Mouse (Mus musculus): ENCODE results near the gene Tulp1. TPM values are rescaled to one million over a fixed set of nuclear protein-coding genes. Genes with fewer than 3 reads are reported as not detected.
"Not testable (repeated sequence)": the region's sequence is repeated elsewhere in the genome, so short reads cannot be mapped to it uniquely, and the experiment has no call there.

Gene Tulp1
- polyA plus RNA-seq, 1 experiment from 2014 or later: 5.1 TPM

DNA sequence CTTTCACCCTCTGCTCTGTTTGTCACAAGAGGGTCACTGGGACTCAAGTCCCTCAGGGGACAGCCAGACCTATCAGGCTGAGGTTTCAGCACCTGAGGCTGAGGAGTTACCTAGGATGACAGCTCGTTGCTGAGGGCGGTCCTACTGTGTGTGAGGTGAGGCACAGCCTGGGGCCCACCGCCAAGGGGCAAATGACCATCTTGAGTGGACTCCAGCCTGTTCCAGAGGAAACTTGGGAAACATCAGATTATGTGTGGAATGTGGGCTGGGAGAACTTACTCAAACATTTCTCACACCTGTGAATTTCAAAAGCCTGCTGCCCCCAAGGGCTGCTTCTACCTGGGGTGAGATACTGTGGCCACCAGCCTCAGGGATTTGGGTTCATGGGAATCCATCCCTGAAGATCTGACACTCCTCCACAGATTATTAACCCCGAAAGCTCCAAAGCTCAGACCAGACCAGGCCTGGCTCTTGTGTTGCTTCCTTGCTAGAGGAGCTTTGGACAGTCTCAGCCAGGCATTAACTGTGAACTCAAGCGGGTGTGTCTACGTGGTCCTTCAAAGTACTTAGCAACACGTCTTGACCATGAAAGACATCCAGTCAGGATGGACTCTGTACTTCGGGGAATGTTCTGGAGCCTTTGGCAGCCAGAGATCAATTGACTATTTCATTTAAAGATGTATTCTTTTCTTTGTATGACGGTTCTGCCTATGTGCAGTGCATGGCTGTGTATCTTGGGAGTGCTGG lies 4.3 kb downstream of the Tulp1 start:
- H3K4me1 ChIP-seq (ENCODE audit: control insufficient read depth, insufficient read depth, low read length): peaks cover 25% of the 10 kb centered on the region
- H3K27ac ChIP-seq (ENCODE audit: low read depth, low read length): no peak overlapping the region
- H3K27me3 ChIP-seq (ENCODE audit: control insufficient read depth, insufficient read depth, low read length): peaks cover 34% of the 10 kb centered on the region
- no peak overlapping the region for H3K9ac ChIP-seq (ENCODE audit: low read depth, low read length)
- ATAC-seq (ENCODE audit: low FRiP score, low TSS enrichment): no peak
- 82% methylated on average over 9 of the region's 9 CpGs for WGBS
- no peak overlapping the region for H3K4me3 ChIP-seq (ENCODE audit: low read length)
- H3K9me3 ChIP-seq (ENCODE audit: control insufficient read depth, low read length): no peaks in the 10 kb centered on the region
- H3K36me3 ChIP-seq (ENCODE audit: control insufficient read depth, insufficient read depth, low read length): no peaks in the 10 kb centered on the region
- no peak overlapping the region for H3K4me2 ChIP-seq (replicated peaks; ENCODE audit: low read depth, low read length)

DNA sequence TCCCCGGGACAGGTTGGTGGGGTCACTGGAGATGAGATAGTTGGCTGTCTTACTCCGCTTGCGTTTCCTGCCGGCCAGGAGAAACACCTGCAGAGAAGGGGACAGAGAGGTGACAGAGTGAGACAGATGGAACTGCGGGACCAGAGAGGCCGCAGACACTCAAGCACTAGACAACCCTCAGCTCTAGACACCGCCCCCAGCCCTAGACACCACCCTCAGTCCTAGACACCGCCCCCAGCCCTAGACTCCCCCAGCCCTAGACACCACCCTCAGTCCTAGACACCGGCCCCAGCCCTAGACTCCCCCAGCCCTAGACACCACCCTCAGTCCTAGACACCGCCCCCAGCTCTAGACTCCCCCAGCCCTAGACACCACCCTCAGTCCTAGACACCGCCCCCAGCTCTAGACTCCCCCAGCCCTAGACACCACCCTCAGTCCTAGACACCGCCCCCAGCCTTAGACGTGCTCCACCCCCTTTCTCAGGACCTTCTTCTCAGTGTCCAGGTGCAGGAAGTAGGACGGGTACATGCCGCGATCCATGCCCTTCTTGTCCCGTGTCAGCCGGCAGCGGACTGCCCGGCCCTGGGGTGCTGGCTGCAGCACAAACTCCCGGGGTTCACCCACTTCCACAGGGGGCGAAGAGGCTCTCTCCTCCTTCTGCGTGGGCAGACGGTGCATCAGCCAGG lies 6.3 kb downstream of the Tulp1 start:
- WGBS: 14% methylated on average over 22 of the region's 24 CpGs
- not testable (repeated sequence) for ATAC-seq (ENCODE audit: low FRiP score, low TSS enrichment); H3K9ac ChIP-seq (ENCODE audit: low read depth, low read length); H3K27ac ChIP-seq (ENCODE audit: low read depth, low read length); H3K9me3 ChIP-seq (ENCODE audit: control insufficient read depth, low read length); H3K4me2 ChIP-seq (replicated peaks; ENCODE audit: low read depth, low read length); H3K36me3 ChIP-seq (ENCODE audit: control insufficient read depth, insufficient read depth, low read length); H3K4me3 ChIP-seq (ENCODE audit: low read length)
- H3K27me3 ChIP-seq (ENCODE audit: control insufficient read depth, insufficient read depth, low read length): peaks cover 16% of the 10 kb centered on the region
- peaks cover 13% of the 10 kb centered on the region for H3K4me1 ChIP-seq (ENCODE audit: control insufficient read depth, insufficient read depth, low read length)

DNA sequence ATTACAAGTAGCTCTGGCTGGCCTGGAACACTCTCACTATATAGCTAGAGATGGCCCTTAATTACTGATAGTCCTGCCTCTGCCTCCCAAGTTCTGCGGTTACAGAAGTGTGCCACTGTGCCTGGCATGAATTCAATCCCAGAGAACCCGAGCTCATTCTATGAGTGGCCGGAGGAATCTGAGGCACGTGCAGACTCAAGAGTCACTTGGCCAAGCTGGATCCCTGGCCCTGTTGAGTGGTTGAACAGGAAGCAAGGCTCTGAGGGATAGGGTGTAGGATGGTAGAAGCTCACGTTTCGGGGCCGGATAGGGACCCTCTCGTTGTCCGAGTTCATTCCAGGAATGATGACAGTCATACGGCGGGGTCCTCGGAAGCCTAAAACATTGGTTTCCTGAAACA lies 9.2 kb downstream of the Tulp1 start:
- Histone ChIP-seq H3K4me1 (ENCODE audit: control insufficient read depth, insufficient read depth, low read length) (peaks cover 13% of the 10 kb centered on the region), H3K27me3 (ENCODE audit: control insufficient read depth, insufficient read depth, low read length) (0 out of 2 replicates have a peak, but pooled peaks cover 3% of the 10 kb centered on the region), H3K4me3 (ENCODE audit: low read length) (no peak overlapping the region), H3K36me3 (ENCODE audit: control insufficient read depth, insufficient read depth, low read length) (no peaks in the 10 kb centered on the region), H3K9me3 (ENCODE audit: control insufficient read depth, low read length) (no peaks in the 10 kb centered on the region), H3K4me2 (replicated peaks; ENCODE audit: low read depth, low read length) (no peak overlapping the region), H3K27ac (ENCODE audit: low read depth, low read length) (no peak overlapping the region), H3K9ac (ENCODE audit: low read depth, low read length) (no peak overlapping the region)
- no peak for ATAC-seq (ENCODE audit: low FRiP score, low TSS enrichment)
- 87% methylated on average over 12 of the region's 12 CpGs for WGBS

DNA sequence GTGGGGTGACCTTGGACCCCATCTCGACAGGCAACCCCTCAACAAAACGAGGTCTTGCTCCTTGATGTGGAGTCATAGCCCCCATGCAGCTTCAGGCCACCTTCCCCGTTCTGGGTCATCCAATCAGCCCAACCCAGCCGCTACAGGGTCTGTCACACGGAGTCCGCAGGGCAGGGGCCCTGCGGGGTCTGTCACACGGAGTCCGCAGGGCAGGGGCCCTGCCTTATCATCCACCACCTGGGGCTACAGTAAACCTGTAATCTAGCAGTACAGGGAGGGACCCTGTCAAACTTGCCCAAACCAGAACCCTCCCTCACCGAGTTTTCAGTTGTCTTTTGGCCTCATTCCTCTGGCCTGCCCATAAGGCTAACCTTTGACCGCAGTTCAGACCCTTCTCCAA lies 13.0 kb downstream of the Tulp1 start:
- Histone ChIP-seq H3K4me3 (ENCODE audit: low read length) (no peak overlapping the region), H3K4me1 (ENCODE audit: control insufficient read depth, insufficient read depth, low read length) (peaks cover 34% of the 10 kb centered on the region), H3K36me3 (ENCODE audit: control insufficient read depth, insufficient read depth, low read length) (no peaks in the 10 kb centered on the region), H3K27ac (ENCODE audit: low read depth, low read length) (peak overlapping the region; percentile 98; the same call in 1 of the 2 replicates), H3K27me3 (ENCODE audit: control insufficient read depth, insufficient read depth, low read length) (no peaks in the 10 kb centered on the region), H3K4me2 (replicated peaks; ENCODE audit: low read depth, low read length) (peak overlapping the region; percentile 93; the same call in 1 of the 2 replicates), H3K9me3 (ENCODE audit: control insufficient read depth, low read length) (no peaks in the 10 kb centered on the region), H3K9ac (ENCODE audit: low read depth, low read length) (0 out of 2 replicates have a peak overlapping the region, but pooled peaks have one; percentile 90)
- no peak for ATAC-seq (ENCODE audit: low FRiP score, low TSS enrichment)
- WGBS: 14% methylated on average over 11 of the region's 11 CpGs

- H3K36me3 ChIP-seq (ENCODE audit: control insufficient read depth, insufficient read depth, low read length): no peaks in the 10 kb centered on the region
- H3K4me3 ChIP-seq (ENCODE audit: low read length): peak overlapping the region; percentile 86
- H3K27ac ChIP-seq (ENCODE audit: low read depth, low read length): peak overlapping the region; percentile 98
- peaks cover 38% of the 10 kb centered on the region for H3K4me1 ChIP-seq (ENCODE audit: control insufficient read depth, insufficient read depth, low read length)
- peak; percentile 1 for ATAC-seq (ENCODE audit: low FRiP score, low TSS enrichment)
- WGBS: 0% methylated on average over 28 of the region's 29 CpGs
- peak overlapping the region; percentile 90 for H3K9ac ChIP-seq (ENCODE audit: low read depth, low read length)
- H3K4me2 ChIP-seq (replicated peaks; ENCODE audit: low read depth, low read length): peak overlapping the region; percentile 93
- no peaks in the 10 kb centered on the region for H3K9me3 ChIP-seq (ENCODE audit: control insufficient read depth, low read length)
- H3K27me3 ChIP-seq (ENCODE audit: control insufficient read depth, insufficient read depth, low read length): no peaks in the 10 kb centered on the region
These were observed 13.6 kb downstream of the Tulp1 start for GRCm38 (mm10) chr17:28351353-28351890.

- Histone ChIP-seq H3K9me3 (ENCODE audit: control insufficient read depth, low read length) (no peaks in the 10 kb centered on the region), H3K27ac (ENCODE audit: low read depth, low read length) (peak within 1 kb of the TSS; percentile 98), H3K4me3 (ENCODE audit: low read length) (peak within 1 kb of the TSS; percentile 86), H3K4me1 (ENCODE audit: control insufficient read depth, insufficient read depth, low read length) (peaks cover 45% of the 10 kb centered on the region), H3K4me2 (replicated peaks; ENCODE audit: low read depth, low read length) (peak within 1 kb of the TSS; percentile 93), H3K36me3 (ENCODE audit: control insufficient read depth, insufficient read depth, low read length) (no peaks in the 10 kb centered on the region), H3K9ac (ENCODE audit: low read depth, low read length) (peak within 1 kb of the TSS; percentile 90), H3K27me3 (ENCODE audit: control insufficient read depth, insufficient read depth, low read length) (no peaks in the 10 kb centered on the region)
- ATAC-seq (ENCODE audit: low FRiP score, low TSS enrichment): peak; percentile 89
- under 1% methylated on average over 57 of the region's 73 CpGs for WGBS
These were observed 14.3 kb downstream of the Tulp1 start, which contains the start of gene Tead3 for GRCm38 (mm10) chr17:28350466-28351352. Gene Tead3 (minus strand): TSS chr17:28350817.

DNA sequence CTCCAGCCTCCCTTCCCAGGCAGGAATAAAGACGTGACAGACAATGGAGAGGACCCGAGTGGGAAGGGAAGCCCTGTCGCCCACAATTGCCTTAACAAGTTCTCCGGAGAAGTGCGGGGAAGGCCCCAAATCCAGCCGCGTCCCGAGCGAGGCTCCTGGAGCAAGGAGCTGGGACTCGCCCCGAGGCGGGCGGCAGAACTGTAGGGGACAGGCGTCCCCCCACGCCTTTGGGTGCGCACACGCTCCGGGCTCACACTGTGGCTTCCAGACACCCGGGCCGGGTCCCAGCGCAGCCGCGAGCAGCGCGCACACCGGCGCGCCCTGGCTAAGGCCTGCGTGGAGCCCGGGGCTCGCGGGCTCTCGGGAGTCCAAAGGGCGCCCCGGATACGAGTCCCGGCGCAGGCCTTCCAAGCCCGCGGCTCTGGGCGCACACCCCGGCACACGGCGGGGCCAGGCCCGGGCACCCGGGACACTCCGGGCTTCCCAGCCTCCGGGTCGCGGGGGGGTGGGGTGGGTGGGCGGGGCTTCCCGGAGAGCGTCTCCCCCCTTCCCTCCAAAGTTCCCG lies 15.0 kb downstream of the Tulp1 start:
- H3K4me1 ChIP-seq (ENCODE audit: control insufficient read depth, insufficient read depth, low read length): peaks cover 53% of the 10 kb centered on the region

GRCm38 (mm10) chr17:28349264-28349880 lies 15.7 kb downstream of the Tulp1 start:
- H3K27me3 ChIP-seq (ENCODE audit: control insufficient read depth, insufficient read depth, low read length): no peaks in the 10 kb centered on the region
- peak overlapping the region; percentile 86 for H3K4me3 ChIP-seq (ENCODE audit: low read length)
- no peak for ATAC-seq (ENCODE audit: low FRiP score, low TSS enrichment)
- peak overlapping the region; percentile 90 for H3K9ac ChIP-seq (ENCODE audit: low read depth, low read length)
- 8% methylated on average over 13 of the region's 13 CpGs for WGBS
- no peaks in the 10 kb centered on the region for H3K9me3 ChIP-seq (ENCODE audit: control insufficient read depth, low read length)
- H3K36me3 ChIP-seq (ENCODE audit: control insufficient read depth, insufficient read depth, low read length): no peaks in the 10 kb centered on the region
- peaks cover 57% of the 10 kb centered on the region for H3K4me1 ChIP-seq (ENCODE audit: control insufficient read depth, insufficient read depth, low read length)
- H3K27ac ChIP-seq (ENCODE audit: low read depth, low read length): peak overlapping the region; percentile 98
- peak overlapping the region; percentile 93 for H3K4me2 ChIP-seq (replicated peaks; ENCODE audit: low read depth, low read length)

More for the DNA sequence above, 15.0 kb downstream of the Tulp1 start:
- peak overlapping the region; percentile 98 for H3K27ac ChIP-seq (ENCODE audit: low read depth, low read length)
- peak; percentile 21; the same call in 1 of the 2 replicates for ATAC-seq (ENCODE audit: low FRiP score, low TSS enrichment)
- H3K4me2 ChIP-seq (replicated peaks; ENCODE audit: low read depth, low read length): peak overlapping the region; percentile 93
- peak overlapping the region; percentile 90 for H3K9ac ChIP-seq (ENCODE audit: low read depth, low read length)
- no peaks in the 10 kb centered on the region for H3K36me3 ChIP-seq (ENCODE audit: control insufficient read depth, insufficient read depth, low read length)
- no peaks in the 10 kb centered on the region for H3K27me3 ChIP-seq (ENCODE audit: control insufficient read depth, insufficient read depth, low read length)
- WGBS: under 1% methylated on average over 43 of the region's 54 CpGs
- no peaks in the 10 kb centered on the region for H3K9me3 ChIP-seq (ENCODE audit: control insufficient read depth, low read length)
- peak overlapping the region; percentile 86 for H3K4me3 ChIP-seq (ENCODE audit: low read length)

Data from kidney, embryonic 14.5 days (tissue).